Mouse (Mus musculus) megakaryocyte, adult 5-6 weeks (primary cell): ENCODE measurements around the gene Dnajc30. TPM values are rescaled to one million over a fixed set of nuclear protein-coding genes. Genes with fewer than 3 reads are reported as not detected.
"Not testable (repeated sequence)": the region's sequence is repeated elsewhere in the genome, so short reads cannot be mapped to it uniquely, and the experiment has no call there.

Source experiments
- ATAC-seq: 2 replicates; pipeline ENCODE4 v1.8.0; 2016; ENCODE audit warnings: mild to moderate bottlenecking, inconsistent platforms; ENCODE audit not compliant: poor library complexity, severe bottlenecking
- total RNA-seq, 2 experiments: library from RNA; stranded (forward) in 1 of 2; stranded (reverse) in 1 of 2; fragments of 153-499, 151-499 nt in 1 of 2; fragments of 221-1000, 200-1000 nt in 1 of 2; gene quantifications; 2 replicates each; pipeline versions ENCODE4 v1.2.3 to v1.2.4; 2015 to 2017

Gene Dnajc30
- total RNA-seq, 2 experiments from 2014 or later, result 3.5 to 15.5 TPM

DNA sequence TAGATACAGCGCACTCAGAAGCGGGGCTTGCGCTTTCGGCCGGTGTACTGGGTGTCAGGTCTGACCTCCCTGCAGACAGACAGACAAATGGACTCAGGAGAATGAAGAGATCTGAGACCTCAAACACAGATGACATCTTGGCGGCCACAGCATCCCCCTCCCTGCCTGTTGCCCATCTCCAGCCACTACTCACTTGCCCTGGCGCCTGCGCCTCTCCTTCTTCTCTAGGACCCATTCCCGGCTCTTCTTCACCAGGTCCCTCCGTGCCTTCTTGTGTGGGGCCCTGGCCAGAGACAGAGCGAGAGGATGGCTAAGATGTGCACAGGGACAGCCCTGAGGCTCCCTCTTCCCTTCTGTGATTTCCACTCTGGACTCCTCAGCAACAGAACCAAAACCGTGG is 10.6 kb upstream of the Dnajc30 start:
- ATAC-seq, result no peak

DNA sequence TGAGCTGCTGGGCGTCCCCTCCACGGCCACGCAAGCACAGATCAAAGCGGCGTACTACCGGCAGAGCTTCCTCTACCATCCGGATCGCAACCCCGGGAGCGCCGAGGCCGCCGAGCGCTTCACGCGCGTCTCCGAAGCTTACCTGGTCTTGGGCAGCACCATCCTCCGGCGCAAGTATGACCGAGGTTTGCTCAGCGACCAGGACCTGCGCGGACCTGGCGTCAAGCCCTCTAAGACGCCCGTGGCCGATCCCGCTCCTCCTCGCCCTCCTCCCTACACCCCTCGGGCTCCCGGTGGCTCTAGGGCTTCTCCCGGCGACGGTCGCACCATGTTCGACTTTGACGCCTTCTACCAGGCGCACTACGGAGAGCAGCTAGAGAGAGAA is 372 bp downstream of the Dnajc30 start:
- ATAC-seq, result peak; percentile 59; the same call in 1 of the 2 replicates

DNA sequence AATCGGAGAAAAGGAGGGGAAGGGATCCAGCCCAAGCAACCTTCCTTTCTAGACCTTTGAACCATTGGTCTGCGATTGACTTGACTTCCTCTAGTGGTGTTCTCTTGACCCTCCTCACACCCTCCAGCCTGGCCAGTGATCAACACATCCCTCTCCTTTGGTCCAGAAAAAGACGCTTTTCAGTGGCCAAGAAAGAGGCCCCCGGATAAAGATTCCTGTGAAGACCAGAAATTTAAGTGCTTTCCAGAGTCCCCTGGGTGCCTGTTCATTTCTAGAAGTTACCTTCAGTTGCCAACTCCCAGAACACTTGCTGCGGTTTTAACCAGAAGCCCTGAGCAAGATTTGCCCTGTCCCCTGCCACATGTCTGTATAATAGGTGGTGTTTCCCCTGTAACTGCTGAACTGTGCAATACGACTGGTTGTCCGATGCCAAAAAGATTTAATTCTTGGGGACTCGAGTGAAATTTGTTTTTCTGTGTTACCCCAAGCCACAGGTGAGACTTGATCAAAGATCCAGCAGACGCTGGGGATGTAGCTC is 976 bp downstream of the Dnajc30 start, which contains the start of gene Bud23:
Bud23 (minus strand) TSS at position 51 of the 538 bp plus-strand sequence.
- ATAC-seq, result not testable (repeated sequence)

DNA sequence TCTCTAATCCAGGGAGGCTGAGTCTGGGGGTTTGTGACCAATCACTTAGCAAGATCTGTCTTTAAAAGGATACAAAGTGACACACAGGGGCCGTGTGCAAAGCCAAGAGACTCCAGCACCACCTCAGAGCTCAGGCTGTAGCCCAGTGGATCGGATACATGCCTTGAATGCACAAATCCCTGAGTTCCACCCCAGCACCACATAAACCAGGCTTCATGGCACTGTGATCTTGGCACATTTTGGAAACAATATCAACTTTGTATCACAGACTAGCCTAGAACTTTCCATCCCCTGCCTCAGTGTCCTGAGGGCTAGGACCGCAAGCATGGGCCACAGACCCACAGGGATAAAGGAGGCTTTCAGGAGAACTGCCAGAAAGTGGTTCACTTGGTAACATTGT is 2.0 kb downstream of the Dnajc30 start:
- no peak for ATAC-seq

DNA sequence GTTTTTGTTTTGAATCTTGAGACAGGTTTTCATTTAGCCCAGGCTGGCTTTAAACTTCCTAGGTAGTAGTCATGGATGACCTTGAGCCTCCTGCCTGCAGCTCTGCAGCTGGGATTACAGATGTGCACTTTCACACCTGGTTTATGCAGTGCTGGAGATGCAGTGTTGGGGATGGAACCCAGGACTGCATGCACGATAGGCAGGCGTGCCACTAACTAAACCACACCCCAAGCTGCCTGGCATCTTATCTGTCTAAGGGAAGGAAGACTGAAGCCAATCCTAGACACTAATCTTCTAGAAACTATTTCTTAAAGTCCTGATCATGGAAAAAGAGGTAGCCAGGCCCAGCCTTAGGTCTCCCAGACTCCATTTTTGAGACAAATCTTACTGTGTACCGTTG is 6.4 kb downstream of the Dnajc30 start:
- ATAC-seq, result no peak

DNA sequence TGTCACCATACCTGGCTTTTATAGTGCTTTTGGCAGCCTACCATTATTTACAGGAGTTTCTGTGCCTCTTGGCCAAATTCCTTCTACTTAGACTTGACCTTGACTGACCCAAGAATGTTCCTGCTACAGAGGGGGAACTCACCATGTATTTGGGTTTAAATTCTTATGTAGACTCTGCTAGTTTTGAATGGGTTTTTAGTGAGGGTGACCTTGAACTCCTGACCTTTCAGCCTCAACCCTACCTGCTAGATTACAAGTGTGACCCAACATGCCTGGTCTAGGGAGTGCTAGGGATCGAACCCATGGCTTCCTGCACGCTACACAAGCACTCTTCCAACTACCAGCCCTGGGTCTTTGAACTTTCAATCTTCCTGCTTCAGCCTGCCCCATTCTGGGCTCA is 8.1 kb downstream of the Dnajc30 start:
- ATAC-seq, result no peak

DNA sequence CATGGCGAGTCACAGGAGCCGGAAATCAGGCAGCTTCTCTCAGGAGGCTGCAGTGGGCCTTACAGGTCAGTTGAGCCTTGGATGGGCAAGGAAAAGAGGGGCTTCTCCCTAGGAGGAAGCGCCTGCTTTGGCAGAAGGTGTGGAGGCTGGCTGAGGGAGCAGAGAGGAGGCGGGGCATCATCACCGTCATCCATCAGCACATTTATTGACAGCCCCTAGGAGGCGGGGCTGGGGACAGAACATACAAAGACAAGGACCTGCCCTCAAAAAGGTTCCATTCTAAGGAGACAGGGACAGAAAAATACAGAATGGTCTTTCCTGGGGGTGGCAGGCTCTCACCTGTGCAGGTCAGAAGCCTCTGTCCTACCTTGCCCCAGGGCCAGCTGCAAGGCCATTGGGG is 8.7 kb downstream of the Dnajc30 start:
- ATAC-seq, result no peak

DNA sequence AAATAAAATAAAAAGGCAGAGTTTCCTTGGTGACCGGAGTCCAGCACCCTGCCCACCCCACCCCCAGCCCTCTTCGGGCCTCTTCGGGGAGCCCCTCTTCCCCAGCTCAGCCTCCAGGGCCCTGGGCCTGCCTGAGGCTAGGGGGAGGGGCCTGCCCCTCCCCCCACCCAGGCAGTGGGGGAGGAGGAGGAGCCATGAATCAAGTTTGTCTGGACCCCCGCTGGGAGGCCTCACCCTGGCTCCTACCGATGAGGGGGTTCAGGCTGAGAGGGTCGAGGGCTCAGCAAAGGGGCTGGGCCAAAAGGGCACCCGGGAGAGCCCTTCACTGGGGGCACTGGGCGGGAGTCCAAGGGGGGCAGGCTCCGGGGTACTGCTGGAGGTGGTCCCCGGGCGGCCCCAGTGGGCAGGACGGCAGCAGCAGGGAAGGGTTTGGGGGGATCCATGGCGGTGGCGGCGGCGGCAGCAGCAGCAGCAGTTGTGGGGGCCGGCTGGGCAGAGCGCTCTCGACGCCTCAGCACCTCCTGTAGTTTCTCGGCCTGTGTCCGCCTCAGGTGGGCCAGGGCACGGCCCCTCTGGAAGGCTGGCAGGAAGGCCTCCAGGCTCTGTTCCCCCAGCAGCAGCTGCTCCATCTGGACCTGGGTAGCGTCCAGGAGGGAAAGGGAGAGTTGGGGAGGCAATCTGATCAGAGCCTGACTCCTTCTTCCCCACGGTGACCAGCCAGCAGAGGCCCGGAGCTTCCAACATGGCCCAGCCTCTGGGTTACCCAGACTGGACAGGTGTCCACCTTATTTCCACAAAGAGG is 9.5 kb downstream of the Dnajc30 start:
- ATAC-seq, result no peak

DNA sequence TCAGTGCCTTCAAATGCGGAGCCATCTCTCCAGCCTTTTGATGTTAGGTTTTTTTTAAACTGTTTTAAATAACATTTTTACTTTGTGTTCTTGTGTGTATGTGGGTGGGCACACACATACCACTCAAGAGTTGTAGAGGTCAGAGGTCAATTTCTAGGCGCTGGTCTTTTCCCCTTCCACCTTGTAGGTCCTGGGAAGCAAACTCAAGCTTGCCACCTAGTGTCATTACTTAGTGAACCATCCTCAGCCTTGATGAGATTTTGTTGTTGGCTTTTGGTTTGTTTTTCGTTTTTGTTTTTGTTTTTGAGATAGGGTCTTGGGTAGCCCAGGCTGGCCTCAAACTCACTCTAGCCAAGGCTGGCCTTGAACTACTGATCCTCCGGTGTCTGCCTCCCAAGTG is 11.7 kb downstream of the Dnajc30 start:
- no peak for ATAC-seq

DNA sequence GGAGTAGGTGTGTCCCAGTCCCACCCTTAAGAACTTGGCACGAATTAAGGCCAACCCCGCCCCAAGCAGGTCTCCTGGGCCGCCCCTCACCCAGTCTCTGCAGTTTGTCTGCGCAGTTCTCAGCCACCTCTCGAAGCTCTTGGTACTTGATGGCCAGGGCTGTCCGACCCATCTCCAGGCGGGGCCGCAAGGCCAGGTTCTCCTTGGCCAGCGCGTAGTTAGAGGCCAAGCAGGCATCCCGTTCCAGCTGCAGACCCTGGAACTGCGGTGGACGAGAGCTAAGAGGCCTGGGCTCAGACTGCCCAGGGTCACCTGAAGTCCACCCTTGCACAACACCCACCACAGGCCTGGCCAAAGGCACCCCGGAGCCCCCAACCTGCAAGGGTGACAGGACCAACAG is 12.4 kb downstream of the Dnajc30 start:
- ATAC-seq, result no peak

DNA sequence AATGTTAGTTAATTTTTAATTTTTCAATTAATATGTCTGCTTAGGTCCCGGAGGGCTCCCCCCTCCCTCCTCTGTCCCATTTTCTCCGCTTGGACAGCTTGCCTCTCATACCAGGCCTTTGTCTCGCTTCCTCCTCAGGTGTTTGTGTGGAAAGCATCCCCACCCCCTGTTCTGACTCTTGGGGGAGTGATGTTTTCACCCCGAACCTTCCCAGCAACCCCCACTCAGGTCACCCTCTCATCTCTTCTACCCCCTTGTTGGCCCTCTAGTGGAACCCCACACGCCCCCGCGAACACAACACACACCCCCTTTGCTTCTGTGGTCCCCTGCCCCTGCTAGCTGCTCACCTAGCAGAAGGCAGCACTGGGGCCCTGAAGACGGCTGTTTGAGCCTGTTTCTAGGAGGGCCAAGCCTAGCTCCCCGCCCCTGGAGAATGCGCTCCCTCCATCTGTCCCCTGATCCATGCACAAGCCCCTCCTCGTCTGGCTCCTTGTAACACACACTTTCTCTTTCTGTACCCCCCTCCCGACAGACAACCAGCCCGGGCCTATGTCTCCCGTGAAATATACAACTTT is 13.0 kb downstream of the Dnajc30 start:
- ATAC-seq, result no peak

DNA sequence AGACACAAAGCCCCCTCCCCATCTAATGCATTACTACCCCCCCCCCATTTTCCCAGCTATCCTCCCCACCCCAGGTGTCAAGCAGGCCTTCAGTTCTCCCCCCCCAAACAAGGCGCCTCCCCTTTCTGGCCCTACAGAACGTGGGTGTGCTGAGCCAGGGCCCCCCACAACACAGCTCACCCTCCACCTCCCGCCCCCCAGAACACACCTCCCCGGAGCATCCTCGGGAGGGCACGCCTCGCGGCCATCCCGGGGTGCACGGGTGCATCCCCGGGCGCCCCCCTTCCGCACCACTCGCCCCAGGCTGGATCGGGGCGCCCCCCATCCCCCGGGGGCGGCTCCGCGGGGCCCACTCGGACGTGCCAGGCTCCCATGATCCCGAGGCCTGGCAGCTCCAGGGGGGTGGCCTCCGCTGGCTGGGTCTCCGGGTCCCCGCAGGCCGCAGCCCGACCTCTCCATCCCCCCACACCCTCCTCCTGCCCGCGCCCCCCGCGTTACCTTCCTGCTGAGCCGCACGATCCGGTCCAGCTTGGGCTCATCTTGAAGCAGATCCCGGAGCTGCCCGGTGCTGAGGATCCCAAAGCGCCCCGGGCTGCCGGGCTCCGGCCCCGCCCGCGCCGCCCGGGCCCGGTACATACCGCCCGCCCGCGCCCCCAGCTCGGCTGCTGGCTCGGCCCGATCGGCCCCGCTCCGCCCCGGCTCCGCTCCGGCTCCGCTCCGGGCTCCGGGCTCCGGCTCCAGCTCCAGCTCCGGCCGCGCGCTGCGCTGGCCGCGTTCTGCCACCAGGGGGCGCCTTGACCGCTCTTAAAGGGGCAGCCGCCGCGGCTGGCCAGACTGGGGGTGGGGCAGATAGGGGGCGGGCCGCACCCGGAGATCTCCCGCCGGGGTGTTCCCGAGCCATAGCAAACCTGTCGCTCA is 13.8 kb downstream of the Dnajc30 start, which contains the start of gene Vps37d:
Vps37d (minus strand) TSS at position 703 of the 918 bp plus-strand sequence.
- peak; percentile 98 for ATAC-seq

DNA sequence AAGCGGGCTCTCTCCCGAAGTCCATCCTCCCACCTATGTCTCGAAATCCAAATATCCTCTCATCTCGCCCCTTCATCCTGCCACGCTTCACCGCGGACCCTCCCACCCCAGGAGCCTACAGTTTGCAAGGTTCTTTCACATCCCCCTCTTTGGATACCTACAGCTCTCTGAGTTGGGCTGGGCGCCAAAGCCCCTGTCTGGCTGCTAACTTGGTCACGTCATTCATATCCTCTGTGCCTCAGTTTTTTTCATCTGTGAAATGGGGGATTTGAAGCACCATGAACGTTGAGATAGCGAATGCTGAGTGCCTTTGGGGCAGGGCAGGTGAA is 14.4 kb downstream of the Dnajc30 start:
- ATAC-seq, result no peak

DNA sequence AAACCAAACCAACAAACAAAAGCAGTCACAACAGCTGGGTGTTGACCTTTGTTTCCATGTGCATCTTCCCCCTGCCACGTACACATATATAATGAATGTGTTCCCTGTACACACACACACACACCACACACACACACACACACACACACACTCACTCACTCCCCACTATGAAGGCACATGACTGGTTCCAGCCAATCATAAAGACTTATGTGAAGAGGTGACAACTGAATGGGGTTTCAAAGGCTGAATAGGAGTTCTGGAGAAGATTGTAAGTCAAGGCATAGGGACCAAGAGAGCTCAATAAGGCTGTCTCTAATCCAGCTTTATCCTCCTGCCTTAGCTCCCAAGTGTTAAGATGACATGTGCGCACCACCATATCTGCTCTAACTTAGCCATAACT is 15.6 kb downstream of the Dnajc30 start:
- ATAC-seq, result no peak

DNA sequence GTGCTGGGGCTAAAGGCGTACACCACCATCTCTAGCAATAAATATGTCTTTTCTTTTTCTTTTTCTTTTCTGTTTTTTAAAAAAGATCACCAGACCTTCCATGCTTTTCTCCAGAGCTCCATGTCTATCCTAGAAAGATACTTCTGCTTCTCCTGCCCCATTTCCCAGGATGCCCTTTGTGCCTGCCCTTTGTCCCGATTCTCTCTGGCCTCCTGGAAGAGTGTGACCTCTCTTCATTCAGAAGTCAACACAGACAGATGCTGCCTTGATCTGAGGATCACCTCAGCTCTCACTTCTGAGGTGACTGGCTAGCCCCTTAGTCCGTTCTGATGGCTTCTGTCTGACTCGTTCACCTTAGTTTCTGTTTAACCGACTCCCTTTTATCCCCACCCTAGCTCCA is 16.5 kb downstream of the Dnajc30 start:
- no peak for ATAC-seq

DNA sequence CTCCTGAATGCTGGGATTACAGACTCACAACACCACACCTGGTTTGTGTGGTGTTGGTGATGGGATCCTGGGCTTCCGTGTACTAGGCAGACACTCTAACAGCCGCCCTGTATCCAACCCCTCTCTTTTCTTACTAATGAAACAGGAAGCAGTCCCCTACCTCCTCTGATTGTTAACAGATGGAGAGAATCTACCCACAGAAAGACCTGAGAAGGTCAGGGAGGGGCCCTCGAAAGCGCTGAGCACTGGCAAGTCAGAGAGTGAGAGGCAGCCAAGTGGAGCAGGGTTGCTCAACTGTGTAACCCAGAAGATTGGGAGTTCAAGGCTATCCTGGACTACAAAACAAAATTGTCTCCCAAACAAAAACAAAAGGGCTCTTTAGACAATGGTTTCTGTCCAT is 22.9 kb downstream of the Dnajc30 start:
- ATAC-seq, result no peak

DNA sequence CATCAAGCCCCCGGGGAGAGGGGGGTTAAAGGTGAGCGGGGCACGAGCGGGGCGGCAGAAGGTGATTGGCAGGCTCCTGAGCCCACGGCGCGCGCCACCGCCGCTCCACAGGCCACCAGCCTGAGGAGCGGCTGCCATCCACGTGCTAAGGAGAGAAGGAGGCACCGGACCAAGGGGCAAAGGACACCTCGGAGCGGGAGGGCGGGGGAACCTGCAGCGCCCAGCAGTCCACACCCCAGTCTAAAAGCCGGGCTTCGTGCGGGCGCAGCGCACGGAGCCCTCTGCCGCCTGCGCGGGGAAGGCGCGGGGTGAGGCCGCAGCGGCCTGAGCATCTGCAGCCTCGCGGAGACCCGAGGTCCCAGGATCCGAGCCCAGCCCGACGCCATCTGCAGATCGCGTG is 25.7 kb downstream of the Dnajc30 start, which contains the start of gene Mlxipl:
Mlxipl (plus strand) TSS at position 238 of the 400 bp plus-strand sequence.
- ATAC-seq, result no peak

DNA sequence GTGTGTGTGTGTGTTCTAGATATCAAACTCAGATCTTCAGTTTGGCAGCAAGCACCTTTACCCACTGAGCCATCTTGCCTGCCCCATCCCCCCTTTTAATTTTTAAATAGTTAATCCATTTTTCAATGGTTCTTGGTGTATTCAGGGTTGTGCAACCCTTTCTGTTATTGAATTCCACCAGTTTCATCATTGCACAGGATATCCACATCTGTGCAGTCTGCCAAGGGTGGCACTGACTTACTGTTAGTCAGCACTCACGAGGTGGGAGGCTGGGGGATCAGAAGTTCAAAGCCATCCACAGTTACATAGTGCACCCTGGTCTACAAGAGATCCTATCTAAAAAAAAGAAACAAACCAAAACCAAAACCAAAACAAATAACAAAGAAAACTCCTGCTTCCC is 37.0 kb downstream of the Dnajc30 start:
- no peak for ATAC-seq

DNA sequence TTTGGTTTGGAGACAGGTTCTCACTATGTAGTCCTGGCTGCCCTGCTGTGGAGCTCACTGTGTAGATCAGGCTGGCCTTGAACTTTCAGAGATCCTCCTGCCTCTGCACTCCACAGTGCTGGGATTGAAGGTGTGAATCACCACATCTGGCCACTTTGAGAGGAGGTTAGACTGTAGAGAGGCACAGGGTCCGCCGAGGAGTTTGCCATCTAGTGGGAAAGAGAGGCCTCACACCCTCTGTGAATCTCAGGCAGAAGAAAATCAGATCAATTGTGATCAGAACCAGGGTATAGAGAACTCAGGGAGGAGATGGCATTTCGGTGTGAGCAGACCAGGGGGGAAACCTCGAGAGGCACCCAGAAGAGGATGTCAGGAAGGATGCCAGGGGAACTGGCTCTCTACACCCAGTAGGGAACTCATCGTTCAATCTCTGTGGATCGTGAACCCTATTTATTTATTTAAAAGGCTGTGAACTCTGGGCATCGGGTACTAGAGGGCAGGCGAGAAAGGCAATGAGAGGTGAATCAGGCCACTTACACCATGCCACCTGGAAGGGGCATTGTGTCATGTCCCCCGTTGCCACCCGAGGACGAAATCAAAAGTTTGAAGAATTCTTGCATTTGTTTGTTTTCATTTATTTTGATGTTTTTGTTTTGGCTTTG is 40.1 kb downstream of the Dnajc30 start:
- ATAC-seq, result 0 out of 2 replicates have a peak, but pooled peaks have one; percentile 32

DNA sequence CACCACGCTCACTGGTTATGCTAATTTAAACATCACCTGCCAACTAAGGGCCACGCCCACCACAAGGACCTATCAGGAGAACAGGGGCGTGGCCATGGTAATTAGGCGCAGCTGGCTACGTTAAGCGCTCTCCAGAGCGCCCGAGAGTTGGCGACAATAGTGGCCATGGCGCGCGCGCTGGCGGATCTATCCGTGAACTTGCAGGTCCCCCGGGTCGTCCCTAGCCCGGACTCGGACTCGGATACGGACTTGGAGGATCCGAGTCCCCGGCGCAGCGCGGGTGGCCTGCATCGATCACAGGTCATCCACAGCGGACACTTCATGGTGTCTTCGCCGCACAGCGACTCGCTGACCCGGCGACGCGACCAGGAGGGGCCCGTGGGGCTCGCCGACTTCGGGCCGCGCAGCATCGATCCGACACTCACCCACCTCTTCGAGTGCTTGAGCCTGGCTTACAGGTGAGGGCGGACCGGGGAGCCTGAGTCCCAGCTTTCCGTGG is 42.8 kb downstream of the Dnajc30 start:
- ATAC-seq, result peak; percentile 79
